Mouse (Mus musculus) limb, embryonic 15.5 days (tissue): ENCODE measurements at regions not wholly inside any gene's neighbourhood (a gene's known extent, or its start where the extent isn't known, plus 50 kb on each side); places are given as distances from the start of the nearest gene placed in this dataset.
"Not testable (repeated sequence)": the region's sequence is repeated elsewhere in the genome, so short reads cannot be mapped to it uniquely, and the experiment has no call there.

Experiments
- ATAC-seq: fragments of 200-750 bp; cut with Nextera tagmentation; 2 replicates; pipeline ENCODE4 v1.8.0; 2017; ENCODE audit warnings: low read depth, moderate TSS enrichment; ENCODE audit not compliant: insufficient number of reproducible peaks, low FRiP score, low TSS enrichment
- H3K27ac ChIP-seq: fragments of 300-500 bp; sonication (generic); 2 replicates; pipeline ENCODE4 v1.5.1; 2015; ENCODE audit warnings: moderate library complexity, mild to moderate bottlenecking, inconsistent platforms
- H3K27me3 ChIP-seq: fragments of 300-500 bp; sonication (generic); 2 replicates; pipeline ENCODE4 v1.6.1; 2015; ENCODE audit warnings: inconsistent platforms
- H3K36me3 ChIP-seq: fragments of 300-500 bp; sonication (generic); 2 replicates; pipeline ENCODE4 v1.6.1; 2015; ENCODE audit warnings: inconsistent platforms
- H3K4me1 ChIP-seq: fragments of 300-500 bp; sonication (generic); 2 replicates; pipeline ENCODE4 v1.6.1; 2015; ENCODE audit warnings: inconsistent platforms
- H3K4me2 ChIP-seq: fragments of 300-500 bp; sonication (generic); 2 replicates; pipeline ENCODE4 v1.6.1; 2015; ENCODE audit warnings: mild to moderate bottlenecking, inconsistent platforms
- H3K4me3 ChIP-seq: fragments of 300-500 bp; sonication (generic); 2 replicates; pipeline ENCODE4 v1.5.1; 2015; ENCODE audit warnings: mild to moderate bottlenecking, inconsistent platforms
- H3K9ac ChIP-seq: fragments of 300-500 bp; sonication (generic); 2 replicates; pipeline ENCODE4 v1.6.1; 2015; ENCODE audit warnings: inconsistent platforms
- H3K9me3 ChIP-seq: fragments of 300-500 bp; sonication (generic); 2 replicates; pipeline ENCODE4 v1.6.1; 2016; ENCODE audit warnings: inconsistent platforms
- WGBS: fragments of 180-500 bp; shearing (Covaris S2); methylation state at CpG from one replicate; pipeline ENCODE4 v1.1.7; 2015; 5-methylcytosine and 5-hydroxymethylcytosine counted together

- H3K27me3 ChIP-seq, H3K4me1 ChIP-seq, H3K27ac ChIP-seq, H3K9me3 ChIP-seq, H3K9ac ChIP-seq, H3K36me3 ChIP-seq: not testable (repeated sequence)
- Histone ChIP-seq H3K4me3 (peak overlapping the region; percentile 17; the same call in 1 of the 2 replicates), H3K4me2 (peak overlapping the region; percentile 30; the same call in 1 of the 2 replicates)
- WGBS, result 85% methylated on average over 7 of the region's 8 CpGs
- peak; percentile 81 for ATAC-seq
Measured at GRCm38 (mm10) chr8:20557184-20557583, 57.5 kb upstream of the Gm21119 start.

GRCm38 (mm10) chr8:20557609-20558008 is 57.1 kb upstream of the Gm21119 start:
- H3K36me3 ChIP-seq, H3K4me1 ChIP-seq, H3K27me3 ChIP-seq, H3K27ac ChIP-seq, H3K9ac ChIP-seq, H3K9me3 ChIP-seq: not testable (repeated sequence)
- WGBS, result 53% methylated on average over 36 of the region's 47 CpGs
- Histone ChIP-seq H3K4me3 (peak overlapping the region; percentile 34), H3K4me2 (peak overlapping the region; percentile 30; the same call in 1 of the 2 replicates)
- ATAC-seq, result peak; percentile 93
